Mouse (Mus musculus) olfactory bulb, adult 2 months (tissue): ENCODE results near the gene Armc7.

Source experiments
- CTCF ChIP-seq: fragments of 200-500 bp; IDR thresholded peaks from 2 replicates; pipeline ENCODE4 v1.5.1; 2012; ENCODE audit warnings: low read depth, mild to moderate bottlenecking, low read length, moderate library complexity; ENCODE audit not compliant: insufficient read depth
- POLR2A ChIP-seq: fragments of 200-500 bp; IDR thresholded peaks from 2 replicates; pipeline ENCODE4 v1.6.1; 2012; ENCODE audit warnings: mild to moderate bottlenecking, low read depth, low read length, moderate library complexity; ENCODE audit not compliant: insufficient read depth

- no peak for TF ChIP-seq POLR2A
- TF ChIP-seq CTCF, result no peak
Measured at GRCm38 (mm10) chr11:115460976-115461375, 14.5 kb upstream of the Armc7 start.
